Mouse (Mus musculus) frontal cortex, postnatal 14 days (tissue): ENCODE measurements around the gene Shroom1.

Experiments
- DNase-seq, 2 experiments: peaks; one replicate each; pipeline ENCODE4 v3.0.0; 2022; ENCODE audit warnings: low spot score in 2 of 2

Gene Shroom1

DNA sequence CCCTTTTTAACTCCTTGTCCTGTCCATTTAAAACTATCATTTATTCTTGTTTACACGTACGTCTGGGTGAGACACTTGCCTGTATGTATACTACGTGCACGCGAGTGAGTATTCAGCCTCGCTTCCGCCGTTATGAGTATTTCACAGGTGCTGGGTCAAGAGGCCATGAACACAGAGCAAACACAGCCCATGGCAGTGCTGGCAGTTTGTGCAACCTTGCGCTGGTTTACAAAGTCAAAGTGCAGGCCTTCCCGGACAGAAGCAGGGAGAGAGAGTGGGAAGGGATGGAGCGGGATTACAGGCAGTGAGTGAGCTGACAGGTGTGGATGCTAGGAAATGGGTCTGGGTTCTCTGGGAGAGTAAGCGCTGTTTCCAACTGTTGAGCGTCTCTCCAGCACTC, 10.8 kb upstream of the Shroom1 start:
- DNase-seq, result no peak

DNA sequence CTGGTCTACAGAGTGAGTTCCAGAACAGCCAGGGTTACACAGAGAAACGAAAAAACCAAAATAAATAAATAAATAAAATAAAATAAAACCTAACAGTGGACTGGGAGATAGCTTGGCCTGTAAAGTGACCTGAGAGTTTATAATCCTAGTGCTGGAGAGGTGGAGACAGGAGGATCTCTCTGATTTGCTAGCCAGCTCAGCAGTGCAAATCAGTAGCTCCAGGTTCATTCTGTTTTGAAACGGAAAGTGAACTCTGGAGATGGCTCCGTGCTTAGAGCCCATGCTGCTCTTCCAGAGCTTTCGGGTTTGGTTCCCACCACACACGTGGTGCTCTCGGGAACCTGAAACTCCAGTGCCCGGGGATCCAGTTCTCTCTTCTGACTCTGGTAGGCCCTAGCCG, 9.0 kb upstream of the Shroom1 start:
- DNase-seq, result no peak

DNA sequence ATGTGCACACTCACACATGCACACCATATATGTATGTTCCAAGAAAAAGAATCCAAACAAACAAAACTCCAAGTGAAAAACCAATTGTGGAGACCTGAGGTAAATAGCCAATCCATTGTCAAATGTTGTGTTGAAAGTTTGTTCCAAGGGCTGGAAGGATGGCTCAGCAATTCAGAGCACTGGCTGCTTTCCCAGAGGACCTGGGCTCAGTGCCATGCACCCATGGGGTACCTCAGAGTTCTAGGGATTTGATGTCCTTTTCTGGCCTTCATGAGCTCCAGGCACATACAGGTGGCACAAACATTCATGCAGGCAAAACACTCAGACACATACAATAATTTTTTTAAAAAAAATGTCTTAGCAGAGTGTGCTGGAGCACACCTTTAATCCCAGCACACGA, 8.5 kb upstream of the Shroom1 start:
- DNase-seq, result no peak

DNA sequence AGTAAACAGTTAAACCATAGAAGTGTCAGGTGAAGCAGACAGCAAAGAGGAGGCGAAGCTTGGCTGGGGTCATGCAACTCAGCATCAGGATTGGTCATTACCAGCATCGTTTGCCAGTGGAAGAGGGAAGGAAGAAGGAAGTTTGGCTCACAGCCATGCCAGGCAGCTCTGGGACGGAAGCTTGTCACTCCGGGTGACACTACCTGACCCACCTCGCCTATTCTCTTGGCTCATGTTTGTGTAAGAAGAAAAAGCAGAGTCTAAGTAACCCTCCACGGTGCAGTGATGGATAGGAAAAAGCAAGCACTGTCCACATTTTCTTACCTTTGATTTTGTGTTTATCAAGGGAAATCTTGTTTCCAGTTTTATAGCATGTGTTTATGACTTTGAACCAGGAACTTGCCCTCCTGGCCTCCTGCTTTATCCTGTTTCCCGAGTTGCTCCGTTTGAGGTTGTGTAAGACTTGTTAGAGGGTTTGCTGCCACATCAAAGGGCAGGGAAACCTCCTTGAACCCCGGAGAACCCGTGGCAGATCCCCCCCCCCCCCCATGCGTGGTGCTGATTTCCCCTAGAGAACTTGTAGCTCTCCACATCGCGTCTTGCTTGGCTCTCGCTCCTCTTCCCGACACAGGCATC, 6.8 kb upstream of the Shroom1 start:
- DNase-seq, result no peak

DNA sequence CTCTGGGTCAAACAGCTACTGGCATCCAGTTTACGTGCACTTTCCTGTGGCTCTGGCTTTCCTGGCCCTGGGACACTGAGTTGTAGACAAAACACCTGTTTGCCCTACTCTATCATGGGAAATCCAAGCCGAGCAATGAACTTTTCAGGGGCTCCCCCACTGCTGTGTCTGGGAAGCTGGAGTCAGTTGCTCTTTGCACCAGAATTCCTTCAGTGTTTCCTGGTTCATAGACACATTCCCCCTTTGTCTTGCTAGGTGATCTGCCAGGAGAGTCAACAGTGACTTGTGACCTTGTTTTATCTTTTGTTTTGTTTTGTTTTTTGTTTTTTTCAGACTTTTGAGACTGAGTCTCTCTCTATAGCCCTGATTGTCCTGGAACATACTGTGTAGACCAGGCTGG, 5.6 kb upstream of the Shroom1 start:
- DNase-seq, result no peak

DNA sequence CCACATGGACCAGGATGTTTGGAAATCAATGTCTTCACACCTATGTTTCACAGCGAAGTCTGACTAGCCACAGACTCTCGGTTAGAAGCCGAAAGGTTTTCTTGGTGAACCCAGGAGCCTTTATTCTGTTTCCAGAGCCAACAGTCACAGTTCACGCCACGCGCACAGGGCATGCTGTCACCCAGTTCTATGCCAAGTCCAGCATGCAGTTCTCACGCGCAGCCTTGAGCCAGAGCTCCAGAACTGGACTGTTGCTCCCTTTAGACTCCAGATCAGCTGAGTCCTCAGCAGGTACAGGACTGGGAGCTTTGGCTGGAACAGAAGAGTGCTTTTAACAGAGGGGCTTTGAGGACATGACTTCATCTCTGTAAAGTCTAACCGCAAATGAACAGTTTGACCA, 4.6 kb upstream of the Shroom1 start:
- no peak for DNase-seq

DNA sequence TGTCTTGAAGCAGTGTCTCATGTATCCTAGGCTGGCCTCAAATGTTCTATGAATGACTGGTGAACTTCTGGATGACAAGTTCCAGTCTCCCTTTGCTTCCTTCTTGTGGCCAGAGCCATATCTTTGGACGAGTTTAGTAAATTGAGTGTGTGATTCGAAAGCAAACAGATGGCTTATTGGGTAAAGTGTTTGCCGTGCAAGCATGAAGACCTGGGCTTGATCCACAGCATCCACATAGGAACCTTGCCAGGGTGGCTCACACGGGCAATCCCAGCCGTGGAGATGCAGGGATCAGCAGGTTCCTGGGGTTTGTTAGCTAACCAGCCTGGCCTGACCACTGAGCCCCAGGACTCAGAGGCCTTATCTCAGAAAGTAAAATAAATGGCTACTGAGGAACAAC, 4.0 kb upstream of the Shroom1 start:
- DNase-seq, result no peak

DNA sequence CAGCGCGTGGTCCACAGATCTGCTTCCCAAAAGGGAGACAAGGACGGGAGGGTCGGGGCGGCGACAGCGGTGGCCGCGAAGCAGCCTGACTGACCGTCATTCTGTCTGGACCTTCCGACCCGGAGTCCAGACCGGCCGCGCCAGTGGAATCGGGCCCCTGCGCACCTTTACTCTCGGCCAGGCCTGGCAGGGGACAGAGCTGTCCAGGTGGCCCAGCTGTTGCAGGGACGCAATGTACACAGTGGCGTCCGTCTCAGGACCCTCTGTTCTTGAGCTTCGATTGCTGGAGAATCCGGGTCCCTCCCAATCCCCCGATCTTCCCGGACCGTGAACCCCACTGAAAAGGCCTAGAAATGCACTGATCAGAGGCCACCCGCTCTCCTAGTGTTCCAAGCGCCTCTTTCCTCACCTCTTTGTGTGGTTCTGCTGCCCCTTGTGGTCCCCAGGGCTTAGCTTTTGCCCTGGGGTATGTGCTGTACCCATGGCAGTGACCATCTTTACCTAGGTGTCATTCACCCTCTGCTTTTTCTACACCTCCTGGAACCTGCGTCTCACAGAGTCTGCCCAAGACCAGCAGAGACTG, 458 bp downstream of the Shroom1 start:
- no peak for DNase-seq

DNA sequence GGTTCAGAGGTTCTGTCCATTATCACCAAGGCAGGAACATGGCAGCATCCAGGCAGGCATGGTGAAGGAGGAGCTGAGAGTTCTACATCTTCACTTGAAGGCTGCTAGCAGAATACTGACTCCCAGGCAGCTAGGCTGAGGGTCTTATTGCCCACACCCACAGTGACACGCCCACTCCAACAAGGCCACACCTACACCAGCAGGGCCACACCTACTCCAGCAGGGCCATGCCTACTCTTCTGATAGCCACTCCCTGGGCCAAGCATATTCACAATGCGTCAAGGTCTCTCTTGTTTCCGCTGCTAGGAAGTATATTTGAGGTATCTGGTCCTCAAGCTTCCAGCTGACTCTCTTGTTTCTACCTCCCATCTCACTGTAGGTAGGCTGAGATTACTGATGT, 2.0 kb downstream of the Shroom1 start:
- DNase-seq, result no peak

DNA sequence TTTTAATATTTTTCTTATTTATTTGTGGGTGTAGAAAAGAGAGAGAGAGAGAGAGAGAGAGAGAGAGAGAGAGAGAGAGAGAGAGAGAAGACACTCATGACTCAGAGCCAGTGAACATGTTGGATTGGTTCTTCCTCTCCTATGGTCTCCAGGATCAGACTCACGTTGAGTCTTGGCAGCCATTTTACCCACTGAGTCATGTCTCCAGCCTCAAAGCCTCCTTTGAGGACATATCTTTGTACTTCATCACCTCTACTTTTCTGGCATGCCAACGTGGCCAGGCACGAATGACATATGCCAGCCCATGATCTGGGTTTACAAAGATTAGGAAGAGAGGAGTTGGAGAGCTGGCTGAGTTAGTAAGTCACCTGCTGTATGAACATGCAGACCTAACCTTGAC, 3.2 kb downstream of the Shroom1 start:
- DNase-seq, result no peak

DNA sequence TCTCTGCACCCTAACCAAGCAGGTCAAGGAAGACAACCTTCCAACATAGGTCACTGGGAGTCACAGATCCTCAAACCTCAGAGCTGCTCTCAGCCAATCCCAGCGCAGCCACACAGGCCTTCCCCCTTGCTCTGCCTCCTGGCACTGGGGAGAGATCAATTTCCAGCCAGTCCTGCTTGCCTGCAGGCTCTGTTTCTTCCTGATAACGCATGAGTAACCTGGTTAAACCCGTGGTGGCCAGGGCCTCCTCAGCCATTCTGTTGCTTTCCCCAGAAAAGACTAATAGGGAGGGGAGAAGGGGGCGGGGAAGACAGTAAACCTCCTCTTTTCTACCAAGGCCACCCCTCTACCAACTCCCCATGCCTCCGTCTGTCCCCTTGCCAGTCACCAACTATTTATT, 4.7 kb downstream of the Shroom1 start:
- DNase-seq, result no peak

DNA sequence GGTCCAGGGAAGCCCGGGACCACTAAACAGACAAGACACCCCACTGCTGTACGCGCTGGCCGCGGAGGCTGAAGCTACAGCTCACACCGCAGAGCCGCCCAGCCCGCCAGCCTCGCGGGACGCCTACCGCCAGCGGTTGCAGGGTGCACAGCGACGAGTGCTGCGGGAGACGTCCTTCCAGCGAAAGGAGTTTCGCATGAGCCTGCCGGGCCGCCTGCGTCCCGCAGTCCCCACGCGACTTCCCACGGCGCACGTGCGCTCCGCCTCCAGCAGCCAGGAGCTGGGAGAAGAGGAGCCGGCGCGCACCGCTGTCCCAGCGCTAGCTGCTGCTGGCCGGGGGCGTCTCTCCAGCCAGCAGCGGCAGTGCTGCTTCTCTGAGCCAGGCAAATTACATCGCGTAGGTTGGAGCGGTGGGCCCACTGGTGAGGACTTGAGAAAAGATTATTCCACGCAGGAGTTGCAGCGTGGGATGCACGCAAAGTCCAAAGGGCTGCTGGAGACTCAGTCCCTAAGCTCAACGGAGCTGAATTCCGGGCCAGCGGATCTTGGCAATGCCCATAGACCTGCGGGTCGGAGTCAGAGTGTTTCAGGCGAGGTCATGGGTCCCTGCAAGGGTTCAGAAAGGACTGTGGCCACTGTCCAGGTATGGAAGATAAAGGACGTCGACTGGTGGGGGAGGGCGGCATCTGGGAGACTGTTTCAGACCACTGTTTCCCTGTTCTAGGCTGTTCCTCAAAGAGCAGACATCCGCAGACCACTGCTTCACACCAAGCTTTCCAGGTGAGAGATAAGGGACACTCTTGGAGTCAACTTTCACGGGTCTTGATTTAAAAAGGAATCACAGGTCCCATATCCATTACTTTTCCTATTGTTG, 6.8 kb downstream of the Shroom1 start:
- no peak for DNase-seq

DNA sequence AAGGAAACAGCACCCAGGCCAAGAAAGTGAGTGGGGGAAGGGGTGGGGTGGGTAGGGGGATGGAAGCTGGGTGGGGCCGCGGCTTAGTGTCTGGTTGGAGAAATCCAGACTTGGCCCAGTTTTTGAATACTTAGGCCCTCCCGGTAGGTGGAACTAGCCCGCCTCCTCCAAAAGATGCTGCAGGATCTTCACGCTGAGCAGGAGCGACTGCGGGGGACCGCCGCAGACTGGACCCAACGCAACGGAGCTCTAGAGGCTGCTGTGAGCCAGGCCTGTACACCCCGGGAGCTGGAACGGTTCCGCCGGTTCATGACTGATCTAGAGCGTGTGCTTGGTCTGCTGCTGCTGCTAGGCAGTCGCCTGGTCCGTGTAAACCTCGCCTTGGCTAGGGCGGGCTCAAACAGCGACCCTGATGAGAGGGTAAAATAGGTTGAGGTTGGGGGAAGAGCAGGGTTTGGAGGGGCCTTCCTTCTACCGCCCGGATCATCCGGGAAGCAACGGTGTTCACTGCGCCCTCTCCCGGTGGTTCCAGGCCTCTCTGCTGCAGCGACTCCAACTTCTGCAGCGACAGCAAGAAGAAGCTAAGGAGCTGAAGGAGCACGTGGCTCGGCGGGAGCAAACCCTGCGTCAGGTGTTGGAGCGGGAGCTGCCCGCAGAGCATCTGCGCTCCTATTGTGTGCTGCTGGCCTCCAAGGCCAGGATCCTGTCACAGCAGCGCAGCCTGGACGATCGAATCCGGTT, 9.4 kb downstream of the Shroom1 start:
- peak; percentile 74 to 78 for DNase-seq

DNA sequence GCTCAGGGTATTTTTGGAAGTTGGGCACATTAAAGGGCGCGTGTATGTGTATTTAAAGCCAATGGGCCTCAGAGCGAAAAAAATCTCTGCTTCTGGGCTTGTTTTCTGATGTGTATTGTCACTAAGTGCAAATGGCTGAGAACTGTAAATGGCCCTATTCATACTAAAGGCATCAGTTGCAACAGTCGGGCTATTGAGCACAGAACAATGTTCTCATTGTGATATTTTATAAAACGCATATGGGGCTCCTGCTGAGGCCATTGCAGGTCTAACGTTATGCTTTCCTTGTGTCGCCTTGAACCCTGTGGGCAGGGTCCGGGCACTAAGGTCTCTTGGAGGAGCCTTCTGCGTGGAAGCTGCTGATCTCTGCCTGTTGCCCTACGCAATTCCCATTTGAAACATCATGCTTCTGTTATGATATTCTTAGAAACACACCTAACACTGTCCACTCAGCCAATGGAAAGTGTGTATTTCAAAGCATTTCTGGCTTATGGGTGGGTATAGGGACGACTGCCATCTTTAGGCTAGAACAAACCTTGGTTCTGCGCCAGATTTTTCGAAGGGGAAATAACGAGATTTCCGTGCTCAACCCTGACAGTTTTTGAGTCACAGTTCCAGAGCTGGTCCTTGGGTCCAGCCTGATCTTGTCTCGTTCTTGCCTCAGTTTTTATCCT, 12.4 kb downstream of the Shroom1 start:
- peak in 1 of 2 experiments; percentile 61 for DNase-seq

DNA sequence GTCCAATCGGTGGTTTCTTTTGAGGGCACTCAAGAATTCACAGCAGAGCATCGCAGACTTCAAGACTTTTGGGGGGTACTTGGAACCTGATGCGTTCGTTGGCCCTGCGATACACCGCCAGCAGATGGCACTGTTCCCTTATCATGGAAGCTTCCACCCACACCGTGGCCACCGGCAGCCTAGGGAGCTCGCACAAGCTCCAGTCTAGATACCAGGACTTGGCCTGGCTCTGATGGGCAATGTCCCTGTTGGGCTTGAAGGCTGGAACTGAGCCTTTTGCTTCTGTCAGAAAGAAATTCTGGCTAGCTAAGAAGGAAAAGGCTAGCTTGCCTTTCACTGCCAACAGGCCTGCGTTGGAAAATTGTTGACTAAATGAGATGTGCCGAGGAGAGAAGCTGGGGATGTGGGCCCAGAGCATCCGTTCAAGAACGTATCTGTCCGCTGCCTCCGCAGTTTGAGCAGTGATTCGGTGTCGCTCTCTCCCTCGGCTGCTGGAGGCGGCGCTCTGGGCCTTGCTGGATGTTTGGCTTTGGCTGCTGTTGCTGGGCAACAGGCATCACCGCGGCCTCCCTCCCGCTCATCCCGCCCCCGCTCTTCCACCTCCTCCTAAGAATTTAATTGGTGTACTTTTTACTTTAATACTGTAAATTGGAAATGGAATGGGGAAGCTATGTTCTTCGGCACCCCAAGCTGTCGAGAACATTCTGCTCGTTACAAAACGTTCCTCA, 13.1 kb downstream of the Shroom1 start, which contains the start of gene Gm9837:
Gm9837 (minus strand) TSS at position 512 of the 728 bp plus-strand sequence.
- peak; percentile 86 to 92 for DNase-seq

DNA sequence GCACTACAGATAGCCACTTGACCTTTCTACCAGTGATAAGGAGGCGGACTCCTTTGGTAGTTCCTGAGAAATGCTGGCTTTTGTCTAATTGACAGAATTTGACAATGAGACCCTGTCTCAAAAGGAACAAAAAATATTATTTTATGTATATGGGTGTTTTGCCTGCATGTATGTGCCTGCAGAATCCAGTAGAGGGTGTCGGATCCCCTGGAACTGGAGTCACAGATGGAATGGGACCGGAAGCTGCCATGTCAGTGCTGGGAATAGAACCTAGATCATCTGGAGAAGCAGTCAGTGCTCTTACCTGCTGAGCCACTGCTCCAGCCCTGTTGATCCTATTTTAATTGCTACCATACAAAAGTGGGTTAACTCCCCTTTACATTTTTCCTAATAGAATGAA, 15.7 kb downstream of the Shroom1 start:
- DNase-seq, result no peak

DNA sequence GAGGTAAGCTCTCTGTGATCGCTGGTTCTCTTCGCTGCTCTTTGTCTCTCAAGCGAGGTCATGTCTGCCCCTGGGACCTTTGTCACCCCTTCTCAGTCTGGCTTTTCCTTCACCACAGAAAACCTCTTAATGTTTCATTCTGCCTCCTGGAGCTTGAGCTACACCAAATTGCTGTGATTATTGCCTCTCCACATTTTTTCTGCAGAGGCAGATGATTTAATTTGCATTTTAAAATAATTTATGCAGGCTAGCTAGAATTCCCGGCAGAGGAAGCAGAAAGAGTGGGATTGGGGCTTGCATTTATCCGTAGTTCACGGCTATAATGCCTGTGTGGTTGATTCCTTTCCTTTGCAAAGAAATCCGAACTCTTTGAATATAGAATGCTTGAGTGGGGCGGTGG, 18.6 kb downstream of the Shroom1 start:
- DNase-seq, result no peak

DNA sequence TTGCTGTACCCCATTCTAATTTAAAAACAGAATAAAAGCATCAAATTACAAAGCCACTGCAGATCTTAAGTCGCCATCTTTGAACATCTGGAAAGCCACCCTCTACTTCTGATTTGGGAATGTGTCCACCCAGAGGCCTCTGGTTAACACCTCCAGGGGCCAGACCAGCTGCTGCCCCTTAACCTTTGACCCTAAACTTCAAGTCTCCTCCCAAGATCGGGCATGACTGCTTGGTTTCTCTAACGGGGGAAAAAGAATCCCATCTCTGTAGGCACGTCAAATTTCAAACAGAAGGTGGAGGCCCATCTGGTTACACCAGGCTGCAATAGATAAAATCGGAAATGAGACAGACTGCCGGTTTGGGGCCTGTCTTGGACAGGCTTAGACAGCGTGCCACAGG, 20.8 kb downstream of the Shroom1 start:
- DNase-seq, result no peak

DNA sequence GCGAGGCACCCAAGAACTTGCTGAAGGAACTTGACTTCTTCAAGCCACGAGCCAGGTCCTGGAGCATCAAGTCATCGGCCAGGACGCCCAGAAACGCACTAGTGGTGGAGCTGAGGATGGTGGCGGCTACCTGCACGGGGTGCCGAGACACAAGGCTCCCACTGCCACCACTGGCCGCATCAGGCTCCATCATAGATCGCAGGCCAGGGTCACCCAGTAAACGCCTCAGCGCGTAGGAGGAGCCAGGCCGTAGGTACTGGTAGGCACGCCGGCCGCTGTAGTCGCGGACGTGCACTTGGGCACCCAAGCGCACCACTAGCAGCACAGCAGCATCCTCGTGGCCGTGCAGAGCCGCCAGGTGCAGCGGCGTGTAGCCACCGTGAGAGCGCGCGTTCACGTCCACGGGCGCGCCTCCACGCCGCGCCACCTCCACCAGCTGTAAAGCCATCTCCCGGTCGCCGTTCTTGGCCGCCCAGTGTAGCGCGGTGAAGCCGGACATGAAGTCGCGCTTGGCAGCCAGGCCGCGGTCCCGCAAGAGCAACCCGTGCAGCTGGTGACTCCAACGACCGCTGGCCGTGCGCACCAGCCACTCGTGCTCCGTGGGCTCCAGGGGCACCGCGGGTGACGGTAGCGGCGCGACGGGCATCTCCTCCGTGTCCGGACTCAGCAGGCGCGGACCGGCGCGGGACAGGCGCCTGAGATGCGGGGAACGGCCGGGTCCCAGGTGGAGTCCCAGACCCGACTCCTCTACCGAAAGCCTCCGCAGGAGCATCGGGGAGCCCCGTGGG, 21.6 kb downstream of the Shroom1 start:
- DNase-seq, result no peak

DNA sequence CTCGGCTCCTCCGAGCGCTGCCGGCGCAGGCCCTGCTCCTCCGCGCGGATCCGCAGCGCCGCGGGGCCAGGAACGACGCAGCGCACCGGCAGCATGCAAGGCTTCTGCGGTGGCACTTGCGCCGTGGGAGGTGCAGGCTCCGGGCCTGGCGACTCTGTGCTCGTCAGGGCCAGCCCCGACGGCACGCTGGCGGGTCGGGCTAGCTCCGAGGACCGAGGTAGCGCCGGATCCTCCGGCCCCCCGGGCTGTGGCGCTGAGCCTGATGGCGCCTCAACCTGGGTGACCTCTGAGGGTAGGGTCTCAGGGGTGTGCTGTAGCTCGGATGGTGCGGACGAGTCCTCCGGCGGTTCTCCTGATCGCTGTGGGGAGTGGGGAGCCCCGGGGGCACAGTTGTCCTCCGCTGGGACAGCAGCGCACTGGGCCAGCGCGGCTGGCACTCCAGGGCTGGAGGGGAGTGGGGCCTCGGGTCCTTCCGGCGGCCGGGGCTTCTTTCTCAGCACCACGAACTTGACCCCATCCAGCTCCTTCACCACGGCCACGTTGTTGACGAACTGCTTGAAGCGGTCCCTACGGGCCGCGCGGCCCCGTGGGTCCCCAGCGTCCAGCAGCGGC, 22.3 kb downstream of the Shroom1 start:
- DNase-seq, result no peak
